Mouse (Mus musculus): ENCODE measurements at regions not wholly inside any gene's neighbourhood (a gene's known extent, or its start where the extent isn't known, plus 50 kb on each side); places are given as distances from the start of the nearest gene placed in this dataset.

- no peak overlapping the region for H3K4me3 ChIP-seq (ENCODE audit: insufficient read depth, low read depth, low read length)
- 70% methylated on average over 11 of the region's 11 CpGs for WGBS
- H3K4me1 ChIP-seq (ENCODE audit: control insufficient read depth, insufficient read depth, low read length) = no peaks in the 10 kb centered on the region
- H3K27ac ChIP-seq (ENCODE audit: insufficient read depth, low read depth, low read length) = no peak overlapping the region
- TF ChIP-seq POLR2A (IDR thresholded peaks at IDR 0.05; ENCODE audit: insufficient read depth, low read depth, low read length) = no peak
- TF ChIP-seq CTCF (IDR thresholded peaks at IDR 0.05; ENCODE audit: insufficient read depth, low read depth, low read length) = no peak
Measured at GRCm38 (mm10) chr12:117439015-117439605, 77.2 kb upstream of the Rapgef5 start.

- WGBS = 88% methylated on average over 4 of the region's 4 CpGs
- Histone ChIP-seq H3K4me3 (ENCODE audit: insufficient read depth, low read depth, low read length) (no peak overlapping the region), H3K4me1 (ENCODE audit: control insufficient read depth, insufficient read depth, low read length) (peaks cover 3% of the 10 kb centered on the region), H3K27ac (ENCODE audit: insufficient read depth, low read depth, low read length) (no peak overlapping the region)
- no peak for TF ChIP-seq CTCF (IDR thresholded peaks at IDR 0.05; ENCODE audit: insufficient read depth, low read depth, low read length)
- TF ChIP-seq POLR2A (IDR thresholded peaks at IDR 0.05; ENCODE audit: insufficient read depth, low read depth, low read length) = no peak
Measured at GRCm38 (mm10) chr12:117444247-117444989, 71.9 kb upstream of the Rapgef5 start.

- no peak overlapping the region for H3K4me3 ChIP-seq (ENCODE audit: insufficient read depth, low read depth, low read length)
- no peak for TF ChIP-seq POLR2A (IDR thresholded peaks at IDR 0.05; ENCODE audit: insufficient read depth, low read depth, low read length)
- TF ChIP-seq CTCF (IDR thresholded peaks at IDR 0.05; ENCODE audit: insufficient read depth, low read depth, low read length) = no peak
- 42% methylated on average over 10 of the region's 10 CpGs for WGBS
- H3K4me1 ChIP-seq (ENCODE audit: control insufficient read depth, insufficient read depth, low read length) = peaks cover 3% of the 10 kb centered on the region
- no peak overlapping the region for H3K27ac ChIP-seq (ENCODE audit: insufficient read depth, low read depth, low read length)
Measured at GRCm38 (mm10) chr12:117447223-117447622, 69.1 kb upstream of the Rapgef5 start.

GRCm38 (mm10) chr12:117447843-117448728 is 68.2 kb upstream of the Rapgef5 start:
- H3K4me3 ChIP-seq (ENCODE audit: insufficient read depth, low read depth, low read length) = no peak overlapping the region
- 62% methylated on average over 19 of the region's 19 CpGs for WGBS
- no peak overlapping the region for H3K27ac ChIP-seq (ENCODE audit: insufficient read depth, low read depth, low read length)
- TF ChIP-seq POLR2A (IDR thresholded peaks at IDR 0.05; ENCODE audit: insufficient read depth, low read depth, low read length) (no peak), CTCF (IDR thresholded peaks at IDR 0.05; ENCODE audit: insufficient read depth, low read depth, low read length) (no peak)
- peaks cover 3% of the 10 kb centered on the region for H3K4me1 ChIP-seq (ENCODE audit: control insufficient read depth, insufficient read depth, low read length)

- TF ChIP-seq POLR2A (IDR thresholded peaks at IDR 0.05; ENCODE audit: insufficient read depth, low read depth, low read length) (no peak), CTCF (IDR thresholded peaks at IDR 0.05; ENCODE audit: insufficient read depth, low read depth, low read length) (no peak)
- WGBS = 93% methylated on average over 2 of the region's 2 CpGs
- no peak overlapping the region for H3K4me3 ChIP-seq (ENCODE audit: insufficient read depth, low read depth, low read length)
- H3K27ac ChIP-seq (ENCODE audit: insufficient read depth, low read depth, low read length) = no peak overlapping the region
- peaks cover 3% of the 10 kb centered on the region for H3K4me1 ChIP-seq (ENCODE audit: control insufficient read depth, insufficient read depth, low read length)
Measured at GRCm38 (mm10) chr12:117449080-117449479, 67.2 kb upstream of the Rapgef5 start.

- no peak overlapping the region for H3K4me3 ChIP-seq (ENCODE audit: insufficient read depth, low read depth, low read length)
- no peak overlapping the region for H3K27ac ChIP-seq (ENCODE audit: insufficient read depth, low read depth, low read length)
- no peak for TF ChIP-seq CTCF (IDR thresholded peaks at IDR 0.05; ENCODE audit: insufficient read depth, low read depth, low read length)
- no peak for TF ChIP-seq POLR2A (IDR thresholded peaks at IDR 0.05; ENCODE audit: insufficient read depth, low read depth, low read length)
- peaks cover 3% of the 10 kb centered on the region for H3K4me1 ChIP-seq (ENCODE audit: control insufficient read depth, insufficient read depth, low read length)
Measured at GRCm38 (mm10) chr12:117450106-117450505, 66.2 kb upstream of the Rapgef5 start.

- Histone ChIP-seq H3K27ac (ENCODE audit: insufficient read depth, low read depth, low read length) (no peak overlapping the region), H3K4me3 (ENCODE audit: insufficient read depth, low read depth, low read length) (no peak overlapping the region), H3K4me1 (ENCODE audit: control insufficient read depth, insufficient read depth, low read length) (peaks cover 3% of the 10 kb centered on the region)
- WGBS = 87% methylated on average over 3 of the region's 3 CpGs
- TF ChIP-seq CTCF (IDR thresholded peaks at IDR 0.05; ENCODE audit: insufficient read depth, low read depth, low read length) = no peak
- no peak for TF ChIP-seq POLR2A (IDR thresholded peaks at IDR 0.05; ENCODE audit: insufficient read depth, low read depth, low read length)
Measured at GRCm38 (mm10) chr12:117450871-117451270, 65.4 kb upstream of the Rapgef5 start.

GRCm38 (mm10) chr12:117451441-117451840 is 64.8 kb upstream of the Rapgef5 start:
- Histone ChIP-seq H3K4me1 (ENCODE audit: control insufficient read depth, insufficient read depth, low read length) (peaks cover 3% of the 10 kb centered on the region), H3K4me3 (ENCODE audit: insufficient read depth, low read depth, low read length) (no peak overlapping the region), H3K27ac (ENCODE audit: insufficient read depth, low read depth, low read length) (no peak overlapping the region)
- TF ChIP-seq POLR2A (IDR thresholded peaks at IDR 0.05; ENCODE audit: insufficient read depth, low read depth, low read length) (no peak), CTCF (IDR thresholded peaks at IDR 0.05; ENCODE audit: insufficient read depth, low read depth, low read length) (no peak)
- WGBS = 68% methylated on average over 4 of the region's 4 CpGs

- H3K4me1 ChIP-seq (ENCODE audit: control insufficient read depth, insufficient read depth, low read length) = no peaks in the 10 kb centered on the region
- 81% methylated on average over 7 of the region's 7 CpGs for WGBS
- TF ChIP-seq CTCF (IDR thresholded peaks at IDR 0.05; ENCODE audit: insufficient read depth, low read depth, low read length) = no peak
- TF ChIP-seq POLR2A (IDR thresholded peaks at IDR 0.05; ENCODE audit: insufficient read depth, low read depth, low read length) = no peak
- no peak overlapping the region for H3K4me3 ChIP-seq (ENCODE audit: insufficient read depth, low read depth, low read length)
- H3K27ac ChIP-seq (ENCODE audit: insufficient read depth, low read depth, low read length) = no peak overlapping the region
Measured at GRCm38 (mm10) chr12:117455800-117456199, 60.5 kb upstream of the Rapgef5 start.
